Mouse (Mus musculus) stomach, postnatal 0 days (tissue): ENCODE measurements at regions not wholly inside any gene's neighbourhood (a gene's known extent, or its start where the extent isn't known, plus 50 kb on each side); places are given as distances from the start of the nearest gene placed in this dataset.
A peak's percentile ranks its signal among the peaks of the same experiment; 100 is the strongest.

Source experiments
- ATAC-seq: fragments of 200-750 bp; cut with Nextera tagmentation; 2 replicates; pipeline ENCODE4 v1.8.0; 2017; ENCODE audit not compliant: low FRiP score, low TSS enrichment
- DNase-seq: peaks from one replicate; pipeline ENCODE4 v3.0.0-alpha.2; 2016; ENCODE audit warnings: low spot score
- H3K27ac ChIP-seq: fragments of 300-500 bp; sonication (generic); replicated peaks from 2 replicates; pipeline ENCODE4 v1.5.1; 2014; ENCODE audit warnings: mild to moderate bottlenecking, control low read depth
- H3K27me3 ChIP-seq: fragments of 300-500 bp; sonication (generic); 2 replicates; pipeline ENCODE4 v1.6.1; 2014; ENCODE audit warnings: low read length; ENCODE audit not compliant: control insufficient read depth, insufficient read depth
- H3K36me3 ChIP-seq: fragments of 300-500 bp; sonication (generic); 2 replicates; pipeline ENCODE4 v1.6.1; 2014; ENCODE audit warnings: low read length, mixed read lengths; ENCODE audit not compliant: control insufficient read depth, insufficient read depth
- H3K4me1 ChIP-seq: fragments of 300-500 bp; sonication (generic); replicated peaks from 2 replicates; pipeline ENCODE4 v1.6.1; 2014; ENCODE audit warnings: antibody characterized with exemption; ENCODE audit not compliant: control insufficient read depth, insufficient read depth
- H3K4me2 ChIP-seq: fragments of 300-500 bp; sonication (generic); replicated peaks from 2 replicates; pipeline ENCODE4 v1.6.1; 2014; ENCODE audit warnings: low read depth, mild to moderate bottlenecking, control low read depth, moderate library complexity
- H3K4me3 ChIP-seq: fragments of 300-500 bp; sonication (generic); 2 replicates; pipeline ENCODE4 v1.5.1; 2014; ENCODE audit warnings: low read depth, low read length, control low read depth
- H3K9ac ChIP-seq: fragments of 300-500 bp; sonication (generic); 2 replicates; pipeline ENCODE4 v1.6.1; 2014; ENCODE audit warnings: mild to moderate bottlenecking, low read length, control low read depth, mixed read lengths
- H3K9me3 ChIP-seq: fragments of 300-500 bp; sonication (generic); 2 replicates; pipeline ENCODE4 v1.6.1; 2016; ENCODE audit warnings: low read length; ENCODE audit not compliant: control insufficient read depth
- CTCF ChIP-seq: IDR thresholded peaks from 2 replicates; pipeline ENCODE4 v1.5.1; 2016; ENCODE audit warnings: antibody characterized with exemption, low read depth, mild to moderate bottlenecking, moderate library complexity
- EP300 ChIP-seq: optimal IDR thresholded peaks from 2 replicates; pipeline ENCODE3; 2016; ENCODE audit warnings: antibody characterized with exemption
- WGBS: fragments of 180-500 bp; shearing (Covaris S2); extraction: QIAGEN DNeasy Blood & Tissue Kit; methylation state at CpG from one replicate; pipeline ENCODE4 v1.1.7; 2014; 5-methylcytosine and 5-hydroxymethylcytosine counted together

DNA sequence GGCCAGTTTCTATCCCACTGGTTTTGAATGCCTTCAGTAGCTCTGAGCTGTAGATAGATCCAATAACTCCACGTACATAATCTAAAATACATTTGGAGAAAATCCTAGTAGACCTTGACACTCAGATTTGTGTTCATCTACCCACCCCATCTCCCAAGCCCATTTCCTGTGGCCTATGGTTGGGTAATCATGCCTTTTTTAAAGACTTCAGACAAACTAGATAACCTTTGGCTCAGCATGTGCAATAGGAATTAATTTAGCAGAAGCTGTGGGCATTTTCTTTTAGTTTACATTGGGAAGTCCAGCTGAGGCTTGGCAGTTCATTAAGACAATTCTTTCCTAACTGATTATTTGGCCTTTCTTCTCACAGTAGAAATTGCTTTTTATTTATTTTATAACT lies 203.3 kb upstream of the Gypa start:
- Histone ChIP-seq H3K4me1 (no peaks in the 10 kb centered on the region), H3K9me3 (no peaks in the 10 kb centered on the region), H3K27me3 (no peaks in the 10 kb centered on the region), H3K9ac (no peak overlapping the region), H3K36me3 (no peaks in the 10 kb centered on the region), H3K27ac (no peak overlapping the region), H3K4me2 (no peak overlapping the region), H3K4me3 (no peak overlapping the region)
- DNase-seq (no peak), ATAC-seq (no peak)
- 62% methylated on average over 1 of the region's 1 CpGs for WGBS
- TF ChIP-seq CTCF (no peak), EP300 (no peak)

DNA sequence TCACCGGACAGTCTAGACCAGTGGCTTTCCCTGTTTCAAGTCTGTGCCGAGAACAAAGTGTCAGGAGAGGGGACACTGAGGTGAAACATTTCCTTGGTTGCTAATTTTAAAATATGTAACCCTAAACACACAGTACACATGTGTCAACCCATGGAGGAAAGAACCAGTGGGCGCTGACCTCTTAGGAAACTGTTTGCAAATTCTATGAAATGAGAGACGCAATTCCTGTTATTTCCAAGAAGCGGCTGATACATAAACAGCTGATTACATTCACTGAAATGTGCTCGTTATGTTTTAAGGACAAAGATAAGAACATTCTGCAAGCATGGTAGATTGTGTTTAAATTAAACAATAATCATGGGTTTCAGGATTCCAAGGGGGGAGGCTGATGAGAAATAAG lies 204.3 kb upstream of the Gypa start:
- WGBS, result 60% methylated on average over 6 of the region's 6 CpGs
- Histone ChIP-seq H3K4me2 (no peak overlapping the region), H3K9ac (no peak overlapping the region), H3K9me3 (no peaks in the 10 kb centered on the region), H3K27me3 (no peaks in the 10 kb centered on the region), H3K4me1 (no peaks in the 10 kb centered on the region), H3K27ac (no peak overlapping the region), H3K4me3 (no peak overlapping the region), H3K36me3 (no peaks in the 10 kb centered on the region)
- ATAC-seq (no peak), DNase-seq (no peak)
- TF ChIP-seq EP300 (no peak), CTCF (no peak)

- no peak for ATAC-seq
- no peaks in the 10 kb centered on the region for H3K9me3 ChIP-seq
- H3K4me1 ChIP-seq, result no peaks in the 10 kb centered on the region
Measured at GRCm38 (mm10) chr8:80268910-80269460, 211.2 kb upstream of the Hhip start.

GRCm38 (mm10) chr8:80264915-80265314 lies 207.1 kb upstream of the Hhip start:
- DNase-seq (no peak), ATAC-seq (no peak)

More at GRCm38 (mm10) chr8:80268910-80269460, 211.2 kb upstream of the Hhip start:
- WGBS, result 81% methylated on average over 7 of the region's 7 CpGs
- no peak overlapping the region for H3K27ac ChIP-seq
- no peak overlapping the region for H3K9ac ChIP-seq
- no peak for DNase-seq
- no peaks in the 10 kb centered on the region for H3K36me3 ChIP-seq
- H3K27me3 ChIP-seq, result no peaks in the 10 kb centered on the region
- no peak overlapping the region for H3K4me2 ChIP-seq
- no peak for TF ChIP-seq CTCF
- TF ChIP-seq EP300, result no peak
- no peak overlapping the region for H3K4me3 ChIP-seq

DNA sequence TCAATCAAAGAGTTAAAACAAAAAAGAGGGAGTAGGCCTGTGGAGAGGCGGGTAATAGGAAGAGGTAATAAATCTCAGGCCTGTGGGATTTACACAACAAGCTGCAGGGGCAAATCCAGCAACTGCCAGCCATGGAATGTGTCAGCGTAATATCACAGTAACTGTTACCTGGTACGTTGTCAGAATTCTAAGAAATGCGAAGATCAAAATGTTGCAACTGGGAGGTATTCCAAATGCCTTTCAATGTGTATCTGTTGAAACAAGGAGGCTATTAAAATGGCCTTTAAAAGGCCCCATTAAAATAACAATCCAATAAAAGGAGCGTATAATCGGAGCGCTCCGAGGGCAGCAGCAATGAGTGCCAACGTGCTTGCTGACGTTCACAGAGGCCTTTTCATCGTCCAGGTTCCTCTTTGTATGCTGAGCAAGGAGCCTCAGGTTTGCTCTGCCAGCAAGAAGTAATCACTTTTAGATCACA lies 205.7 kb upstream of the Hhip start:
- WGBS, result 55% methylated on average over 11 of the region's 11 CpGs
- no peak for TF ChIP-seq CTCF
- TF ChIP-seq EP300, result peak; percentile 76
- peak; percentile 54; the same call in 1 of the 2 replicates for ATAC-seq
- H3K4me2 ChIP-seq, result no peak overlapping the region
- no peak overlapping the region for H3K4me3 ChIP-seq
- no peaks in the 10 kb centered on the region for H3K27me3 ChIP-seq
- DNase-seq, result no peak
- H3K36me3 ChIP-seq, result no peaks in the 10 kb centered on the region
- H3K27ac ChIP-seq, result no peak overlapping the region
- H3K9ac ChIP-seq, result no peak overlapping the region
- no peaks in the 10 kb centered on the region for H3K9me3 ChIP-seq
- H3K4me1 ChIP-seq, result no peaks in the 10 kb centered on the region

More at GRCm38 (mm10) chr8:80264915-80265314, 207.1 kb upstream of the Hhip start:
- Histone ChIP-seq H3K27me3 (no peaks in the 10 kb centered on the region), H3K9me3 (no peaks in the 10 kb centered on the region), H3K4me3 (no peak overlapping the region), H3K9ac (no peak overlapping the region), H3K4me1 (no peaks in the 10 kb centered on the region), H3K27ac (no peak overlapping the region), H3K36me3 (no peaks in the 10 kb centered on the region), H3K4me2 (no peak overlapping the region)
- TF ChIP-seq EP300, result no peak
- no peak for TF ChIP-seq CTCF
- 79% methylated on average over 2 of the region's 2 CpGs for WGBS

DNA sequence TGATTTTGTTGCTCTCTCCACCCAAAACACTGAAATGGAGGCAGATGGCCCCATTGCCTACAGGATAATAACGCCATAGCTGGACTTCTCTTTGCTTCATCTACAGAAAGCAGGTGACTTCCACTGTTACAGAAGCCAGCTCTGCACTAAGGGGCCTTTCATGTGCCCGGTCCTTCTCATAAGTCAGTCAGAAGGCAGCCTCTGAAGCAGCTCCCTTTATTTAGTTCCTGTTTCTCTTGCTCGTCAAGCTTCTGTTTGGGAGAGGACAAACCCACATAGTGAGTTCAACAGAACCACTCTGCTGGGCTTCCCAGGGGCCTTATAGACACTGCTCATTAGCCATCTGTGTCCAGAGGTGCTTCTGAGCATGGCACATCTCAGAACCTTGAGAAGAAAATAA lies 205.1 kb upstream of the Hhip start:
- DNase-seq (no peak), ATAC-seq (no peak)
- no peak overlapping the region for H3K4me2 ChIP-seq
- H3K4me3 ChIP-seq, result no peak overlapping the region
- H3K27ac ChIP-seq, result no peak overlapping the region
- TF ChIP-seq CTCF (no peak), EP300 (no peak)
- no peaks in the 10 kb centered on the region for H3K36me3 ChIP-seq
- H3K4me1 ChIP-seq, result no peaks in the 10 kb centered on the region
- H3K9ac ChIP-seq, result no peak overlapping the region
- no peaks in the 10 kb centered on the region for H3K27me3 ChIP-seq
- no peaks in the 10 kb centered on the region for H3K9me3 ChIP-seq
- WGBS, result 72% methylated on average over 3 of the region's 3 CpGs
